Mouse (Mus musculus) intestine, postnatal 0 days (tissue): Measurements from ENCODE around the gene Ptges3. TPM values are rescaled to one million over a fixed set of nuclear protein-coding genes. Genes with fewer than 3 reads are reported as not detected.

Experiments
- ATAC-seq: fragments of 200-750 bp; cut with Nextera tagmentation; 2 replicates; pipeline ENCODE4 v1.8.0; 2017; ENCODE audit warnings: mild to moderate bottlenecking, moderate TSS enrichment, moderate library complexity
- H3K27ac ChIP-seq: fragments of 300-500 bp; sonication (generic); 2 replicates; pipeline ENCODE4 v1.5.1; 2014; ENCODE audit warnings: mild to moderate bottlenecking, low read depth, low read length, moderate library complexity
- H3K27me3 ChIP-seq: fragments of 300-500 bp; sonication (generic); replicated peaks from 2 replicates; pipeline ENCODE4 v1.6.1; 2014; ENCODE audit warnings: low read length, mixed read lengths; ENCODE audit not compliant: control insufficient read depth, insufficient read depth
- H3K36me3 ChIP-seq: fragments of 300-500 bp; sonication (generic); 2 replicates; pipeline ENCODE4 v1.6.1; 2014; ENCODE audit warnings: mild to moderate bottlenecking, moderate library complexity; ENCODE audit not compliant: control insufficient read depth, insufficient read depth
- H3K4me1 ChIP-seq: fragments of 300-500 bp; sonication (generic); replicated peaks from 2 replicates; pipeline ENCODE4 v1.6.1; 2014; ENCODE audit warnings: antibody characterized with exemption, low read length, mixed read lengths; ENCODE audit not compliant: control insufficient read depth, insufficient read depth
- H3K4me2 ChIP-seq: fragments of 300-500 bp; sonication (generic); replicated peaks from 2 replicates; pipeline ENCODE4 v1.6.1; 2014; ENCODE audit warnings: low read depth, mild to moderate bottlenecking, moderate library complexity
- H3K4me3 ChIP-seq: fragments of 300-500 bp; sonication (generic); 2 replicates; pipeline ENCODE4 v1.5.1; 2014; ENCODE audit warnings: low read depth, low read length
- H3K9ac ChIP-seq: fragments of 300-500 bp; sonication (generic); 2 replicates; pipeline ENCODE4 v1.6.1; 2014; ENCODE audit warnings: mild to moderate bottlenecking, low read depth, low read length
- H3K9me3 ChIP-seq: fragments of 300-500 bp; sonication (generic); 2 replicates; pipeline ENCODE4 v1.6.1; 2016; ENCODE audit warnings: mixed run types; ENCODE audit not compliant: control insufficient read depth
- CTCF ChIP-seq: sonication (generic); IDR thresholded peaks from 2 replicates; pipeline ENCODE4 v1.5.1; 2016; ENCODE audit warnings: low read depth, mild to moderate bottlenecking, control low read depth, antibody characterized with exemption, moderate library complexity
- WGBS: fragments of 180-500 bp; shearing (Covaris S2); extraction: QIAGEN DNeasy Blood & Tissue Kit; methylation state at CpG from one replicate; pipeline ENCODE4 v1.1.7; 2014; 5-methylcytosine and 5-hydroxymethylcytosine counted together
- polyA plus RNA-seq: library from polyadenylated mRNA; unstranded; fragments of >200 nt; fragmentation: Nextera tagmentation; extraction: Ambion mirVana; gene quantifications from 2 replicates; pipeline ENCODE4 v1.2.1, GENCODE M21; 2015

Gene Ptges3
- polyA plus RNA-seq, 1 experiment from 2014 or later: 269 TPM

DNA sequence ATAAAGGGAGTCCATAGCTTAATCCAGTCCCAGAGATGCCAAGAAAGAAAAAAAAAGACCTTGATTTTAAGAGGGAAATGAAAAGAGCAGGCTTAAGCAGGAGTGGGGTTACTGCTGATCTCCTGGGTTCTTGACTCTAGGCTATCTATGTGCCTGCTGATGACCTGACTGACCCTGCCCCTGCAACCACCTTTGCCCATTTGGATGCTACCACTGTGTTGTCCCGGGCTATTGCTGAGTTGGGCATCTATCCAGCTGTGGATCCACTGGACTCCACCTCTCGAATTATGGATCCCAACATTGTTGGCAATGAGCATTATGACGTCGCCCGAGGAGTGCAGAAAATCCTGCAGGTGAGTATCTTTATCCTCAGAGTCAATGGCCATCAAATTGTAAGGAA lies 29.4 kb downstream of the Ptges3 start:
- H3K27ac ChIP-seq: no peak overlapping the region
- no peaks in the 10 kb centered on the region for H3K9me3 ChIP-seq
- TF ChIP-seq CTCF: no peak
- no peak overlapping the region for H3K4me3 ChIP-seq
- 88% methylated on average over 5 of the region's 5 CpGs for WGBS
- no peaks in the 10 kb centered on the region for H3K27me3 ChIP-seq
- no peak overlapping the region for H3K4me2 ChIP-seq
- H3K9ac ChIP-seq: no peak overlapping the region
- peaks cover 47% of the 10 kb centered on the region for H3K36me3 ChIP-seq
- ATAC-seq: no peak
- H3K4me1 ChIP-seq: 0 out of 2 replicates have a peak, but pooled peaks cover 5% of the 10 kb centered on the region

- no peaks in the 10 kb centered on the region for H3K27me3 ChIP-seq
- ATAC-seq: no peak
- H3K9ac ChIP-seq: no peak overlapping the region
- H3K4me1 ChIP-seq: peaks cover 5% of the 10 kb centered on the region; the same call in 1 of the 2 replicates
- no peak for TF ChIP-seq CTCF
- H3K4me3 ChIP-seq: no peak overlapping the region
- WGBS: 56% methylated on average over 5 of the region's 5 CpGs
- no peak overlapping the region for H3K4me2 ChIP-seq
- peaks cover 46% of the 10 kb centered on the region for H3K36me3 ChIP-seq
- no peak overlapping the region for H3K27ac ChIP-seq
- H3K9me3 ChIP-seq: no peaks in the 10 kb centered on the region
Measured at GRCm38 (mm10) chr10:128089842-128090241, 31.1 kb downstream of the Ptges3 start.

DNA sequence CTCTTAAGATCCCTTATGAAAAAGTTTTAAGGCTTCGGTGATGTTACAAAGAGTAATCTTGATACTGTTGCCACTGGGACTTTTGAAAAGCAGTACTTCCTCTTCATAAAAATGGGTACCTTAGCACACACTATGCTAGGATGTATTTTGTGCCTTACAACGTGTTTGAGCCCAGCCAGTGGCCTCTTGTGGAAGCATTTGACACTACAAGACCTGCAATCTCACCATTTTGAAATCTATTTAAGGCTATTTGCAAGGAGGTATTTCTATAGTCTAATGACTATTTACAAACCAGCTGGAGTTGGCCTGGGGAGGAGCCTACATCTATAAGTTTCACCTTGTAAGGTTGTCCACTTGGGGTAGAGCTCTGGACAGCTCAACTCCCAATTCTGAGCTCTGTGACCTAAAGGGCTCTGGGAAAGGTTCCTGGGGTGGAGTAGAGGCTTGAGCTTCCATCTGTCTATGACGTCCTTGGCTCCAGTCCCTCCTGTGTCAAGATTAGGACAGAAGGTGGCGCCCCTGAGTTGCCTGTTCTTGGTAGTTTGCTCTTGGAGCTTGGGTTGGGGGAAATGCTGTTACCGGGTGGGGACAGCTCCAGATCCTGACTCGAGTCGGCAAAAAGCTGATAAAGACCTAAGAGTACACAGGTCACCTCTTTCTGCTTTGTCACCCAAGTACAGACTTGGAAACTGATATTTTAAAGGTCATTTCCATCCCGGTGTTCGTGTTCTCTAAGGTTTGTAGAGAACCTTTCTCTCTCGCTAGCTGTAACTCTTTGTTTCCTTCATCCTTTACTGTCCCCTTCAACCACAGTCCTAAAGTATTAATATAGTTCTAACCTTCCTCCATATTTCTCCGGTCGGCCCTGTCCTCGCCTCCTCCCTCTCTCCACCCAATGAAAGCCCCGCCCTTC lies 32.2 kb downstream of the Ptges3 start:
- peak overlapping the region; percentile 88 for H3K4me3 ChIP-seq
- peak; percentile 47 for ATAC-seq
- H3K27me3 ChIP-seq: no peaks in the 10 kb centered on the region
- peak overlapping the region; percentile 75; the same call in 1 of the 2 replicates for H3K9ac ChIP-seq
- H3K9me3 ChIP-seq: no peaks in the 10 kb centered on the region
- peaks cover 5% of the 10 kb centered on the region; the same call in 1 of the 2 replicates for H3K4me1 ChIP-seq
- peak; percentile 88 for TF ChIP-seq CTCF
- peak overlapping the region; percentile 94 for H3K27ac ChIP-seq
- H3K36me3 ChIP-seq: peaks cover 36% of the 10 kb centered on the region
- peak overlapping the region; percentile 89 for H3K4me2 ChIP-seq
- WGBS: 4% methylated on average over 14 of the region's 14 CpGs

- no peaks in the 10 kb centered on the region for H3K27me3 ChIP-seq
- H3K36me3 ChIP-seq: peaks cover 29% of the 10 kb centered on the region
- peaks cover 5% of the 10 kb centered on the region; the same call in 1 of the 2 replicates for H3K4me1 ChIP-seq
- H3K4me2 ChIP-seq: peak within 1 kb of the TSS; percentile 89
- peak within 1 kb of the TSS; percentile 94 for H3K27ac ChIP-seq
- TF ChIP-seq CTCF: no peak
- no peaks in the 10 kb centered on the region for H3K9me3 ChIP-seq
- peak within 1 kb of the TSS; percentile 75 for H3K9ac ChIP-seq
- peak; percentile 61 for ATAC-seq
- peak within 1 kb of the TSS; percentile 88 for H3K4me3 ChIP-seq
- WGBS: under 1% methylated on average over 20 of the region's 20 CpGs
Measured at GRCm38 (mm10) chr10:128091564-128092505, 33.1 kb downstream of the Ptges3 start, which contains the start of gene Baz2a. Gene Baz2a, plus strand, starts transcription at chr10:128091577.

GRCm38 (mm10) chr10:128092506-128093495 lies 34.0 kb downstream of the Ptges3 start:
- Histone ChIP-seq H3K9ac (peak overlapping the region; percentile 75), H3K36me3 (peaks cover 23% of the 10 kb centered on the region), H3K27me3 (no peaks in the 10 kb centered on the region), H3K4me1 (peaks cover 5% of the 10 kb centered on the region; the same call in 1 of the 2 replicates), H3K4me3 (peak overlapping the region; percentile 88), H3K4me2 (peak overlapping the region; percentile 89), H3K27ac (peak overlapping the region; percentile 94), H3K9me3 (no peaks in the 10 kb centered on the region)
- peak; percentile 64 for ATAC-seq
- under 1% methylated on average over 64 of the region's 88 CpGs for WGBS
- peak; percentile 73 for TF ChIP-seq CTCF
